Mouse (Mus musculus) C2C12 (cell line): ENCODE measurements at regions not wholly inside any gene's neighbourhood (a gene's known extent, or its start where the extent isn't known, plus 50 kb on each side); places are given as distances from the start of the nearest gene placed in this dataset.

Experiments
- CTCF ChIP-seq: IDR thresholded peaks from one replicate; pipeline ENCODE4 v1.5.1; 2011; ENCODE audit not compliant: control insufficient read depth, insufficient read depth, insufficient read length
- FOSL1 ChIP-seq: IDR thresholded peaks from one replicate; pipeline ENCODE4 v1.8.0; 2011; ENCODE audit warnings: mild to moderate bottlenecking, low read length; ENCODE audit not compliant: poor library complexity, insufficient read depth, severe bottlenecking
- MAX ChIP-seq: IDR thresholded peaks from one replicate; pipeline ENCODE4 v1.6.1; 2011; ENCODE audit warnings: mild to moderate bottlenecking, control low read depth
- MYOD1 ChIP-seq: IDR thresholded peaks from one replicate; pipeline ENCODE4 v1.6.1; 2011; ENCODE audit warnings: low read depth; ENCODE audit not compliant: control insufficient read depth, insufficient read length
- MYOG ChIP-seq: IDR thresholded peaks from one replicate; pipeline ENCODE4 v1.6.1; 2011; ENCODE audit not compliant: control insufficient read depth, insufficient read length; ENCODE audit errors: extremely low read depth
- USF1 ChIP-seq: IDR thresholded peaks from one replicate; pipeline ENCODE4 v1.6.1; 2011; ENCODE audit warnings: low read depth, mild to moderate bottlenecking, control low read depth, moderate library complexity

- TF ChIP-seq MYOG (no peak), CTCF (no peak), MAX (no peak), FOSL1 (no peak), MYOD1 (no peak), USF1 (no peak)
Observed at GRCm38 (mm10) chr10:117532750-117533540, 96.4 kb upstream of the Cpm start.
